Mouse (Mus musculus): ENCODE data around the gene Prss33.

DNA sequence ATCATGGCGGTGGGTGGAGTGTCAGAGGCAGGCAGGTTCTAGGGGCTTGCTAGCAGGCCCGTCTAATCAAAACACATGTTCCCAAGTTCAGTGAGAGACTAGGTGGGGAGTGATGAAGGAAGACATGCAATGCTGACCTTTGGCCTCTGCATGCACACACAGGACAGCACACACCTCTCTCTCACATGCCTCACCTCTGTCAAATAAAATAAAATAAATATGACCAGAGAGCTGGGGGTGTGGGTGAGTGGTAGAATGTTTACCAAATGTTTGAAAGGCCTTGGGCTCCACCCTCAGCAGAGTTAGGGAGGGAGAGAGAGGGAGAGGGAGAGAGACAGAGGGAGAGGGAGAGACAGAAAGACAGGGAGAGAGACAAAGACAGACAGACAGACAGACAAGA, 22.1 kb upstream of the Prss33 start:
- no peak for TF ChIP-seq POLR2A (IDR thresholded peaks at IDR 0.05; ENCODE audit: borderline replicate concordance, extremely low read depth, insufficient read depth, insufficient read length, poor library complexity, severe bottlenecking)
- TF ChIP-seq CTCF (IDR thresholded peaks at IDR 0.05; ENCODE audit: borderline replicate concordance, extremely low read depth, insufficient read depth, insufficient read length) = no peak
